Mouse (Mus musculus) fat pad, adult 2 months (tissue): ENCODE measurements around the gene Arhgap45.
A peak's percentile ranks its signal among the peaks of the same experiment; 100 is the strongest.

Source experiments
- DNase-seq: peaks from one replicate; pipeline ENCODE4 v3.0.0-alpha.2; 2011; ENCODE audit warnings: low read depth, low spot score; ENCODE audit errors: extremely low read depth

The Arhgap45 gene

DNA sequence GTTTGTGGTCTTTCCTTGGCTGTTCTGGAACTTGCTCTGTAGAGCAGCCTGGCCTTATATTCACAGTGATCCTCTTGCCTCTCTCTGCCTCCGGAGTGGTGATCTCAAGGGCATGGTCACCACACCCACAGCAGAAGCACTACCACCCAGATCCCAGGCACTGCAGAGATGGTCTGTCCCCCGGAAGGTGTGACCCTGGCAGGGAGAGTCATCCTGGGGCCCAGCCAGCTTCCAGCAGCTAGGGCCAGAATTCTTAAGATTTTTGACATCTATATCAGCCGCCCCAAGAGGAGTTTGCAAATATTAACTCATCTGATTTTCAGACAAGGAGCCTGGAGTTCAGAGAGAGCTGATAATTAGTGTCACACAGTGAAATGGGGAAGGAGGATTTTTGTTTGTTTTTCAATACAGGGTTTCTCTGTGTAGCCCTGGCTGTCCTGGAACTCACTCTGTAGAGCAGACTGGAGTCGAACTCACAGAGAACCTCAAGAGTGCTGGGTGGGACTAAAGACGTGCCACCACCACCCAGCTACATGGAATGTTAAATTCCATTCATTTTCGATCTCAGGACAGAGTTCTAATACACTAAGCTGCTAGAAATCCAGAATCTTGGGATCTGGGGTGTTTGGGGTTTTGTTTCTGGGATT is 30.1 kb upstream of the Arhgap45 start:
- DNase-seq: no peak

- no peak for DNase-seq
Observed at GRCm38 (mm10) chr10:79986963-79987362, 29.5 kb upstream of the Arhgap45 start.

- no peak for DNase-seq
Observed at GRCm38 (mm10) chr10:79987771-79988505, 28.5 kb upstream of the Arhgap45 start.

- DNase-seq: peak; percentile 56
Observed at GRCm38 (mm10) chr10:79988506-79989271, 27.8 kb upstream of the Arhgap45 start, which contains the start of gene Cnn2. Cnn2 (plus strand) TSS chr10:79988584.

GRCm38 (mm10) chr10:79989272-79989786 is 27.1 kb upstream of the Arhgap45 start:
- DNase-seq: peak; percentile 58

GRCm38 (mm10) chr10:79989870-79990269 is 26.6 kb upstream of the Arhgap45 start:
- DNase-seq: no peak

DNA sequence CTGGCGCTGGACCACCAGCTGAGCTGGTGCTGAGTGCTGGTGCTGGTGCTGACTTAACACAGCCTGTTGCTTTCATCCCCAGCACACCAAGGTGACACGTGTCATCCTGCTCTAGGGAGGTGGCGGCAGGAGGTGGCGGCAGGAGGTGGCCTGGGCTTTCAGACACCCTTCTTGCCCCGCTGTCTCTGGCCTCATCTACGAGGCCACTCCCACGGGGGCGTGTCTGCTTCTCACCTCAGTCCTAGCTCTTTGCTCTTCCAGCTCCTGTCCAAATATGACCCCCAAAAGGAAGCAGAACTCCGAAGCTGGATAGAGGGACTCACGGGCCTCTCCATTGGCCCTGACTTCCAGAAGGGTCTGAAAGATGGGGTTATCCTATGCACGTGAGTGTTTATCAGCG is 25.4 kb upstream of the Arhgap45 start:
- DNase-seq: no peak

- no peak for DNase-seq
Observed at GRCm38 (mm10) chr10:79991548-79991947, 24.9 kb upstream of the Arhgap45 start.

GRCm38 (mm10) chr10:79994397-79995115 is 21.9 kb upstream of the Arhgap45 start:
- DNase-seq: no peak

GRCm38 (mm10) chr10:79995636-79996035 is 20.8 kb upstream of the Arhgap45 start:
- no peak for DNase-seq

GRCm38 (mm10) chr10:79996272-79997033 is 20.0 kb upstream of the Arhgap45 start, which contains the start of gene Abca7:
Abca7 (plus strand) TSS chr10:79996494.
- DNase-seq: no peak

DNA sequence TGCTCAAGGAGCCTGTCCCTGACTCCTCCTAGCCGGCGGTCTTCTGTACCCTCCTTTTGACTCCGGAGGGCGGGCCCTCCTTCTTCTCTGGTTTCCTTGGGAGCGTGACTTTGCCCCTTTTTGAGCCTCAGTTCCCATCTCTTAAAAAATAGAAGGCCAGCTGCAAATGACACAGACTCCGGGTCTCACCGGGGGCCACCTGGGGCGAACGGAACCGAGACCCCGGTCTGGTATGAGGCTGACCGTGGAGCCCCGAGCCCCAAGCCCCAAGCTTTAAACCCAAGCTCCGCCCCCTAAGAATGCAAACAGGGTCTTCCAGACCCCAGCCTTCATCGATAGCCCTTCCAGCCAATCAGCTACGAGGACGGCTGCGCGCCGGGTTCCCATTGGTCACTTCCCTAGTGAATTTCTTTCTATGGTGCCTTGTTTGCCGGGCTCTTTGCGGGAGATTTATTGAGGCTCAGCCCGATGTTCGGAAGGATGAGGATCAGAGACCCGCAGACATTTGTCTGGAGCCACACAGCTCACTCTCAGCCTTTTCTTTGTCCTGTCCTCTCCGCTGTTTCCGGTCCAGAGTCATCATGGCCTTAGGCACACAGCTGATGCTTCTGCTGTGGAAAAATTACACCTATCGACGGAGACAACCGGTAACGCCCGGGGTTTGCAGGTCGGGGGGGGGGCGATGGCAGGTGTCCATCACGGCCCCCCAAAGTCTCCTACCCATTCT is 19.3 kb upstream of the Arhgap45 start:
- DNase-seq: no peak

- no peak for DNase-seq
Observed at GRCm38 (mm10) chr10:79997819-79998218, 18.6 kb upstream of the Arhgap45 start.

GRCm38 (mm10) chr10:80001945-80002344 is 14.5 kb upstream of the Arhgap45 start:
- DNase-seq: no peak

GRCm38 (mm10) chr10:80002829-80003228 is 13.6 kb upstream of the Arhgap45 start:
- DNase-seq: no peak

GRCm38 (mm10) chr10:80003374-80004232 is 12.8 kb upstream of the Arhgap45 start:
- DNase-seq: no peak

- no peak for DNase-seq
Observed at GRCm38 (mm10) chr10:80004233-80004705, 12.2 kb upstream of the Arhgap45 start.

GRCm38 (mm10) chr10:80011740-80012139 is 4.7 kb upstream of the Arhgap45 start:
- no peak for DNase-seq
